Mouse (Mus musculus) MEL (cell line): ENCODE data around the gene Card10. TPM values are rescaled to one million over a fixed set of nuclear protein-coding genes. Genes with fewer than 3 reads are reported as not detected.

ENCODE experiments used
- DNase-seq: peaks from one replicate; pipeline ENCODE4 v3.0.0; 2011; ENCODE audit warnings: low read depth, low spot score
- H3K27ac ChIP-seq: 2 replicates; pipeline ENCODE4 v1.5.1; 2012; ENCODE audit warnings: low read depth, mild to moderate bottlenecking, control low read depth, low read length, moderate library complexity; ENCODE audit not compliant: control insufficient read depth
- H3K27me3 ChIP-seq, 2 experiments: fragments of 150-350 bp in 1 of 2; sonication (generic) in 1 of 2; 2 replicates each; pipeline ENCODE4 v1.6.1; 2012; ENCODE audit warnings: low read length in 2 of 2, mild to moderate bottlenecking in 2 of 2, improper control_type of control experiment in 1 of 2, moderate library complexity in 1 of 2; ENCODE audit not compliant: insufficient read depth in 2 of 2, control insufficient read depth in 1 of 2
- H3K36me3 ChIP-seq, 2 experiments: 2 replicates each; pipeline ENCODE4 v1.6.1; 2012 to 2014; ENCODE audit warnings: low read length in 2 of 2, improper control_type of control experiment in 1 of 2, inconsistent platforms in 1 of 2, mild to moderate bottlenecking in 1 of 2; ENCODE audit not compliant: insufficient read depth in 2 of 2, control insufficient read depth in 1 of 2
- H3K4me1 ChIP-seq, 2 experiments: fragments of 150-350 bp in 1 of 2; sonication (generic) in 1 of 2; 2 replicates each; pipeline ENCODE4 v1.6.1; 2012; ENCODE audit warnings: low read length in 2 of 2, improper control_type of control experiment in 1 of 2, mild to moderate bottlenecking in 1 of 2; ENCODE audit not compliant: insufficient read depth in 2 of 2, control insufficient read depth in 1 of 2
- H3K4me3 ChIP-seq, 2 experiments: fragments of 150-350 bp in 1 of 2; sonication (generic) in 1 of 2; 2 replicates each; pipeline ENCODE4 v1.5.1; 2012; ENCODE audit warnings: low read depth in 2 of 2, low read length in 2 of 2, mild to moderate bottlenecking in 2 of 2, moderate library complexity in 2 of 2, control low read depth in 1 of 2, improper control_type of control experiment in 1 of 2; ENCODE audit not compliant: control insufficient read depth in 1 of 2, insufficient read depth in 1 of 2
- H3K79me2 ChIP-seq: 2 replicates; pipeline ENCODE4 v1.6.1; 2012; ENCODE audit warnings: mild to moderate bottlenecking, low read length, moderate library complexity; ENCODE audit not compliant: control insufficient read depth, poor library complexity, insufficient read depth
- H3K9ac ChIP-seq: 2 replicates; pipeline ENCODE4 v1.6.1; 2012; ENCODE audit warnings: low read depth, mild to moderate bottlenecking, control low read depth, low read length, moderate library complexity; ENCODE audit not compliant: control insufficient read depth, poor library complexity, severe bottlenecking
- H3K9me3 ChIP-seq: fragments of 150-350 bp; sonication (generic); replicated peaks from 2 replicates; pipeline ENCODE4 v1.6.1; 2012; ENCODE audit warnings: mild to moderate bottlenecking, low read length, improper control_type of control experiment, moderate library complexity; ENCODE audit not compliant: insufficient read depth
- BHLHE40 ChIP-seq: IDR thresholded peaks from 2 replicates; pipeline ENCODE4 v1.6.1; 2012; ENCODE audit warnings: low read depth, mild to moderate bottlenecking, inconsistent platforms, low read length, improper control_type of control experiment, borderline replicate concordance
- CHD1 ChIP-seq: IDR thresholded peaks from 2 replicates; pipeline ENCODE4 v1.6.1; 2012; ENCODE audit warnings: low read depth, mild to moderate bottlenecking, inconsistent platforms, low read length, improper control_type of control experiment
- CHD2 ChIP-seq: IDR thresholded peaks from 2 replicates; pipeline ENCODE4 v1.6.1; 2011; ENCODE audit warnings: low read length, improper control_type of control experiment
- ELF1 ChIP-seq: IDR thresholded peaks from 2 replicates; pipeline ENCODE4 v1.6.1; 2014; ENCODE audit warnings: low read depth, mild to moderate bottlenecking, inconsistent platforms, low read length, improper control_type of control experiment, moderate library complexity
- EP300 ChIP-seq, 2 experiments: IDR thresholded peaks; 2 replicates each; pipeline ENCODE4 v1.6.1; 2011; ENCODE audit warnings: improper control_type of control experiment in 2 of 2, low read length in 2 of 2, low read depth in 1 of 2, mild to moderate bottlenecking in 1 of 2
- ETS1 ChIP-seq: IDR thresholded peaks from 2 replicates; pipeline ENCODE4 v1.6.1; 2012; ENCODE audit warnings: low read depth, mild to moderate bottlenecking, inconsistent platforms, low read length, improper control_type of control experiment, moderate library complexity
- HCFC1 ChIP-seq: IDR thresholded peaks from 2 replicates; pipeline ENCODE4 v1.6.1; 2012; ENCODE audit warnings: low read depth, mild to moderate bottlenecking, inconsistent platforms, low read length, improper control_type of control experiment, moderate library complexity
- JUND ChIP-seq: IDR thresholded peaks from 2 replicates; pipeline ENCODE4 v1.6.1; 2011; ENCODE audit warnings: low read depth, mild to moderate bottlenecking, improper control_type of control experiment, low read length
- KAT2A ChIP-seq: conservative IDR thresholded peaks from 2 replicates; pipeline ENCODE4 v1.6.1; 2012; ENCODE audit warnings: low read depth, low read length, improper control_type of control experiment, inconsistent platforms
- MAX ChIP-seq: IDR thresholded peaks from 2 replicates; pipeline ENCODE4 v1.6.1; 2011; ENCODE audit warnings: low read length, improper control_type of control experiment
- MEF2A ChIP-seq: IDR thresholded peaks from 2 replicates; pipeline ENCODE4 v1.6.1; 2014; ENCODE audit warnings: low read depth, mild to moderate bottlenecking, inconsistent platforms, low read length, improper control_type of control experiment; ENCODE audit not compliant: poor library complexity, insufficient replicate concordance, severe bottlenecking; ENCODE audit errors: extremely low read depth
- MYB ChIP-seq: IDR thresholded peaks from 2 replicates; pipeline ENCODE4 v1.6.1; 2011; ENCODE audit warnings: mild to moderate bottlenecking, low read depth, low read length, improper control_type of control experiment
- MYC ChIP-seq: IDR thresholded peaks from 2 replicates; pipeline ENCODE4 v1.6.1; 2011; ENCODE audit warnings: low read depth, mild to moderate bottlenecking, low read length, improper control_type of control experiment, moderate library complexity
- NELFE ChIP-seq: IDR thresholded peaks from 2 replicates; pipeline ENCODE4 v1.6.1; 2011; ENCODE audit warnings: low read depth, low read length, improper control_type of control experiment
- NRF1 ChIP-seq: IDR thresholded peaks from 2 replicates; pipeline ENCODE4 v1.6.1; 2014; ENCODE audit warnings: low read depth, mild to moderate bottlenecking, inconsistent platforms, low read length, improper control_type of control experiment, moderate library complexity; ENCODE audit not compliant: poor library complexity, insufficient read depth, severe bottlenecking
- POLR2A ChIP-seq, 2 experiments: IDR thresholded peaks; 2 replicates each; pipeline ENCODE4 v1.6.1; 2011 to 2012; ENCODE audit warnings: low read length in 2 of 2, mild to moderate bottlenecking in 2 of 2, control low read depth in 1 of 2, improper control_type of control experiment in 1 of 2, low read depth in 1 of 2, moderate library complexity in 1 of 2; ENCODE audit not compliant: control insufficient read depth in 1 of 2, insufficient read depth in 1 of 2, poor library complexity in 1 of 2
- POLR2AphosphoS2 ChIP-seq: IDR thresholded peaks from 2 replicates; pipeline ENCODE4 v1.6.1; 2011; ENCODE audit warnings: low read length, improper control_type of control experiment
- POLR2AphosphoS5 ChIP-seq: IDR thresholded peaks from 2 replicates; pipeline ENCODE4 v1.6.1; 2012; ENCODE audit warnings: low read depth, borderline replicate concordance, mild to moderate bottlenecking, inconsistent platforms, low read length, moderate library complexity, mixed read lengths
- RAD21 ChIP-seq: IDR thresholded peaks from 2 replicates; pipeline ENCODE4 v1.6.1; 2011; ENCODE audit warnings: mild to moderate bottlenecking, low read depth, low read length, improper control_type of control experiment
- RCOR1 ChIP-seq: IDR thresholded peaks from 2 replicates; pipeline ENCODE4 v1.6.1; 2012; ENCODE audit warnings: low read depth, mild to moderate bottlenecking, inconsistent platforms, low read length, improper control_type of control experiment
- SIN3A ChIP-seq: IDR thresholded peaks from 2 replicates; pipeline ENCODE4 v1.6.1; 2012; ENCODE audit warnings: low read length, improper control_type of control experiment, inconsistent platforms
- SMC3 ChIP-seq: IDR thresholded peaks from 2 replicates; pipeline ENCODE4 v1.6.1; 2011; ENCODE audit warnings: low read depth, low read length, improper control_type of control experiment
- TBP ChIP-seq: IDR thresholded peaks from 2 replicates; pipeline ENCODE4 v1.8.0; 2011; ENCODE audit warnings: low read depth, low read length, improper control_type of control experiment
- TCF12 ChIP-seq: IDR thresholded peaks from 2 replicates; pipeline ENCODE4 v1.6.1; 2014; ENCODE audit warnings: low read depth, mild to moderate bottlenecking, inconsistent platforms, low read length, improper control_type of control experiment, moderate library complexity
- USF2 ChIP-seq, 2 experiments: IDR thresholded peaks; 2 replicates each; pipeline ENCODE4 v1.6.1; 2011 to 2012; ENCODE audit warnings: improper control_type of control experiment in 2 of 2, low read length in 2 of 2, borderline replicate concordance in 1 of 2, inconsistent platforms in 1 of 2, low read depth in 1 of 2, mild to moderate bottlenecking in 1 of 2; ENCODE audit not compliant: insufficient read depth in 1 of 2
- ZC3H11A ChIP-seq: IDR thresholded peaks from 2 replicates; pipeline ENCODE4 v1.6.1; 2012; ENCODE audit warnings: low read depth, mild to moderate bottlenecking, inconsistent platforms, low read length, improper control_type of control experiment
- ZKSCAN1 ChIP-seq: IDR thresholded peaks from 2 replicates; pipeline ENCODE4 v1.6.1; 2012; ENCODE audit warnings: low read depth, mild to moderate bottlenecking, inconsistent platforms, low read length, improper control_type of control experiment, moderate library complexity
- ZNF384 ChIP-seq: IDR thresholded peaks from 2 replicates; pipeline ENCODE4 v1.6.1; 2012; ENCODE audit warnings: low read depth, mild to moderate bottlenecking, inconsistent platforms, low read length, improper control_type of control experiment
- polyA plus RNA-seq, 2 experiments: library from polyadenylated mRNA; stranded (reverse) in 1 of 2; unstranded in 1 of 2; fragments of >175 nt in 1 of 2; fragments of >200 nt in 1 of 2; gene quantifications; 2 replicates each; pipeline versions ENCODE4 v1.2.1 to v1.2.4; 2012; ENCODE audit warnings: low replicate concordance in 2 of 2, low read depth in 1 of 2; ENCODE audit not compliant: insufficient read length in 2 of 2, insufficient read depth in 1 of 2, missing spikeins in 1 of 2
- total RNA-seq: library from RNA; depleted of rRNA; stranded (reverse); fragments of 300-350 nt; gene quantifications from 2 replicates; pipeline ENCODE4 v1.2.3, GENCODE M21; 2012

The Card10 gene
- total and polyA plus RNA-seq, 3 experiments, result not detected

DNA sequence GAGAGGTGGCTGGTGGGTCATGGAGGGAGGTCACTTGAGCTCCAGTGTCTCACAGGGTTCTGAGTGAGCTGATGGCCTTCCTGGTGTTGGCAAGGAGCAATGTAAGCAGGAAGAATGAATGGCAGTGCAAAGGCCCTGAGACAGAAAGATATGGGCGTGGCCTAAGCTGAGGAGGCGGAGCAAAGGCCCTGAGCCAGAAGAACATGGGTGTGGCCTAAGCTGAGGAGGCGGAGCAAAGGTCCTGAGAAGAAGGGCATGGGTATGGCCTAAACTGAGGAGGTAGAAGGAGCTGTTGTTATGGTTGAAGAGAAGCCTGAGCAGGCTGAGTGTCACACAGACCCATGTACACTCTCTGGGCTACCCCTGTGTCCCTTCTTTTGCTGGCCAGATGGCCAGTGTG is 30.7 kb upstream of the Card10 start:
- no peak for DNase-seq
- no peaks in the 10 kb centered on the region for H3K27me3 ChIP-seq
- peaks cover 0 to 3% of the 10 kb centered on the region in 2 experiments; a peak in 2 of 4 replicates for H3K36me3 ChIP-seq
- no peak overlapping the region for H3K4me3 ChIP-seq
- no peak overlapping the region for H3K9ac ChIP-seq
- peaks cover 0 to 15% of the 10 kb centered on the region in 2 experiments; a peak in 3 of 4 replicates for H3K4me1 ChIP-seq
- no peak overlapping the region for H3K27ac ChIP-seq
- H3K9me3 ChIP-seq, result no peaks in the 10 kb centered on the region
- no peak for TF ChIP-seq POLR2A (IDR thresholded peaks at IDR 0.05; ENCODE audit: control insufficient read depth in 1 of 2, insufficient read depth in 1 of 2, low read depth in 1 of 2, low read length in 2 of 2, poor library complexity in 1 of 2)
- no peak for TF ChIP-seq ETS1
- TF ChIP-seq ZNF384, result no peak
- no peak for TF ChIP-seq HCFC1
- no peak for TF ChIP-seq POLR2AphosphoS2
- no peak for TF ChIP-seq CHD1
- TF ChIP-seq JUND, result no peak
- no peak for TF ChIP-seq RAD21
- no peak for TF ChIP-seq CHD2
- TF ChIP-seq POLR2AphosphoS5, result no peak
- no peak for TF ChIP-seq USF2 (IDR thresholded peaks at IDR 0.05; ENCODE audit: borderline replicate concordance in 1 of 2, insufficient read depth in 1 of 2, low read depth in 1 of 2, low read length in 2 of 2)
- TF ChIP-seq BHLHE40, result no peak
- TF ChIP-seq SIN3A, result no peak
- no peak for TF ChIP-seq TBP
- TF ChIP-seq TCF12, result no peak
- no peak for TF ChIP-seq SMC3
- TF ChIP-seq ELF1, result no peak
- TF ChIP-seq MEF2A, result no peak
- no peaks in the 10 kb centered on the region for H3K79me2 ChIP-seq

DNA sequence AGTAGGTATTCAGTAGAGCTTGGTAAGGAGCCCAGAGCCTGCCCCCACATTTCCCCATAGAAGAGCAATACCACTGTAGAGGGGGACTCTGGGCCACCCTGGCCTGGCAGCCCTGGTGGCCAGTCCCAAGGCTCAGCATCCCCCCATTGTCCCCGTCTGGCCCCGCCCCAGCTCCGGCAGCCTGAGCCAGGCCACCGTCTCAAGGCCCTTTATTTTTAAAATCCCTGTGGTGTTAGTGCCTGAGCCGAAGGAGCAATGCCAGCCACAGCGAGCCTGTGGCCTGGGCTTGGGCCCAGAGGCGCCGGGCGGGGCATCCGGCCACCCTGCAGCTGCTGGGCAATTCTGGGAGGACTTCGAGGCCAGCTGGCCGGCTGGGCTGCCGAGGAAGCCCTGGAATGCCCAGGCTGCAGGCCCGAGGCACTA is 29.9 kb upstream of the Card10 start:
- H3K4me3 ChIP-seq, result no peak overlapping the region
- H3K9me3 ChIP-seq, result no peaks in the 10 kb centered on the region
- no peak overlapping the region for H3K9ac ChIP-seq
- H3K27me3 ChIP-seq, result no peaks in the 10 kb centered on the region
- DNase-seq, result no peak
- peaks cover 0 to 3% of the 10 kb centered on the region in 2 experiments; a peak in 2 of 4 replicates for H3K36me3 ChIP-seq
- no peak overlapping the region for H3K27ac ChIP-seq
- H3K4me1 ChIP-seq, result peaks cover 0 to 15% of the 10 kb centered on the region in 2 experiments; a peak in 3 of 4 replicates
- no peak for TF ChIP-seq RCOR1
- no peak for TF ChIP-seq MAX
- TF ChIP-seq SMC3, result no peak
- TF ChIP-seq POLR2AphosphoS2, result no peak
- TF ChIP-seq EP300 (IDR thresholded peaks at IDR 0.05; ENCODE audit: low read depth in 1 of 2, low read length in 2 of 2), result no peak
- TF ChIP-seq CHD2, result no peak
- no peak for TF ChIP-seq USF2 (IDR thresholded peaks at IDR 0.05; ENCODE audit: borderline replicate concordance in 1 of 2, insufficient read depth in 1 of 2, low read depth in 1 of 2, low read length in 2 of 2)
- TF ChIP-seq MYB, result no peak
- no peak for TF ChIP-seq ZC3H11A
- no peak for TF ChIP-seq ZKSCAN1
- no peak for TF ChIP-seq KAT2A
- TF ChIP-seq RAD21, result no peak
- no peak for TF ChIP-seq ELF1
- TF ChIP-seq MYC, result no peak
- no peak for TF ChIP-seq ETS1
- no peak for TF ChIP-seq NELFE
- TF ChIP-seq ZNF384, result no peak
- no peak for TF ChIP-seq NRF1
- TF ChIP-seq POLR2AphosphoS5, result no peak
- H3K79me2 ChIP-seq, result no peaks in the 10 kb centered on the region
